Mouse (Mus musculus) lung, embryonic 16.5 days (tissue): ENCODE data around the gene Col20a1. TPM values are rescaled to one million over a fixed set of nuclear protein-coding genes. Genes with fewer than 3 reads are reported as not detected.

ENCODE experiments used
- ATAC-seq: fragments of 200-750 bp; cut with Nextera tagmentation; 2 replicates; pipeline ENCODE4 v1.8.0; 2017; ENCODE audit warnings: low read depth, mild to moderate bottlenecking, moderate library complexity
- H3K27ac ChIP-seq: fragments of 300-500 bp; sonication (generic); 2 replicates; pipeline ENCODE4 v1.5.1; 2014; ENCODE audit warnings: mild to moderate bottlenecking, control low read depth, low read length
- H3K27me3 ChIP-seq: fragments of 300-500 bp; sonication (generic); 2 replicates; pipeline ENCODE4 v1.6.1; 2014; ENCODE audit warnings: low read depth, low read length, mixed read lengths; ENCODE audit not compliant: control insufficient read depth, insufficient read depth
- H3K36me3 ChIP-seq: fragments of 300-500 bp; sonication (generic); 2 replicates; pipeline ENCODE4 v1.6.1; 2014; ENCODE audit warnings: low read length; ENCODE audit not compliant: control insufficient read depth, insufficient read depth
- H3K4me1 ChIP-seq: fragments of 300-500 bp; sonication (generic); replicated peaks from 2 replicates; pipeline ENCODE4 v1.6.1; 2014; ENCODE audit warnings: low read length, mixed read lengths; ENCODE audit not compliant: control insufficient read depth, insufficient read depth
- H3K4me2 ChIP-seq: fragments of 300-500 bp; sonication (generic); 2 replicates; pipeline ENCODE4 v1.6.1; 2014; ENCODE audit warnings: low read depth, low read length, control low read depth
- H3K4me3 ChIP-seq: fragments of 300-500 bp; sonication (generic); 2 replicates; pipeline ENCODE4 v1.5.1; 2014; ENCODE audit warnings: mild to moderate bottlenecking, low read length, control low read depth
- H3K9ac ChIP-seq: fragments of 300-500 bp; sonication (generic); 2 replicates; pipeline ENCODE4 v1.6.1; 2014; ENCODE audit warnings: low read length, control low read depth
- H3K9me3 ChIP-seq: fragments of 300-500 bp; sonication (generic); 2 replicates; pipeline ENCODE4 v1.6.1; 2016; ENCODE audit warnings: low read length; ENCODE audit not compliant: control insufficient read depth
- WGBS: fragments of 180-500 bp; shearing (Covaris S2); extraction: QIAGEN DNeasy Blood & Tissue Kit; methylation state at CpG from one replicate; pipeline ENCODE4 v1.1.7; 2014; 5-methylcytosine and 5-hydroxymethylcytosine counted together
- polyA plus RNA-seq: library from polyadenylated mRNA; unstranded; fragments of >200 nt; fragmentation: Nextera tagmentation; extraction: Ambion mirVana; gene quantifications from 2 replicates; pipeline ENCODE4 v1.2.1, GENCODE M21; 2015

The Col20a1 gene
- polyA plus RNA-seq: 0.09 and 0.30 TPM in 2 replicates

- H3K4me2 ChIP-seq: no peak within 1 kb of the TSS
- H3K9ac ChIP-seq: no peak within 1 kb of the TSS
- no peak within 1 kb of the TSS for H3K27ac ChIP-seq
- H3K9me3 ChIP-seq: no peaks in the 10 kb centered on the region
- WGBS: 43% methylated on average over 2 of the region's 2 CpGs
- no peaks in the 10 kb centered on the region for H3K4me1 ChIP-seq
- no peak within 1 kb of the TSS for H3K4me3 ChIP-seq
- ATAC-seq: no peak
- no peaks in the 10 kb centered on the region for H3K27me3 ChIP-seq
- peaks cover 14% of the 10 kb centered on the region; the same call in 1 of the 2 replicates for H3K36me3 ChIP-seq
Measured at GRCm38 (mm10) chr2:180986449-180986848, at the start of gene Col20a1. TSS of gene Col20a1 (plus strand) at chr2:180986535.

GRCm38 (mm10) chr2:180940187-180940586 is 46.1 kb upstream of the Col20a1 start:
- Histone ChIP-seq H3K4me2 (no peak overlapping the region), H3K4me1 (no peaks in the 10 kb centered on the region), H3K9ac (no peak overlapping the region), H3K36me3 (peaks cover 5% of the 10 kb centered on the region; the same call in 1 of the 2 replicates), H3K27me3 (no peaks in the 10 kb centered on the region), H3K27ac (no peak overlapping the region), H3K9me3 (no peaks in the 10 kb centered on the region), H3K4me3 (no peak overlapping the region)
- ATAC-seq: no peak

GRCm38 (mm10) chr2:180941869-180942268 is 44.5 kb upstream of the Col20a1 start:
- Histone ChIP-seq H3K4me1 (no peaks in the 10 kb centered on the region), H3K9me3 (no peaks in the 10 kb centered on the region), H3K27me3 (no peaks in the 10 kb centered on the region), H3K4me3 (no peak overlapping the region), H3K4me2 (no peak overlapping the region), H3K9ac (no peak overlapping the region), H3K27ac (no peak overlapping the region), H3K36me3 (peaks cover 5% of the 10 kb centered on the region; the same call in 1 of the 2 replicates)
- ATAC-seq: no peak

- Histone ChIP-seq H3K4me1 (peaks cover 6% of the 10 kb centered on the region), H3K9me3 (no peaks in the 10 kb centered on the region), H3K4me3 (no peak overlapping the region), H3K36me3 (no peaks in the 10 kb centered on the region), H3K4me2 (no peak overlapping the region), H3K27me3 (peaks cover 10% of the 10 kb centered on the region), H3K9ac (no peak overlapping the region), H3K27ac (no peak overlapping the region)
- no peak for ATAC-seq
- WGBS: 9% methylated on average over 1 of the region's 1 CpGs
Measured at GRCm38 (mm10) chr2:180949947-180950346, 36.4 kb upstream of the Col20a1 start.

GRCm38 (mm10) chr2:180952731-180953171 is 33.6 kb upstream of the Col20a1 start:
- ATAC-seq: peak; percentile 34
- WGBS: 12% methylated on average over 9 of the region's 9 CpGs
- H3K27ac ChIP-seq: peak overlapping the region; percentile 84

GRCm38 (mm10) chr2:180953638-180954037 is 32.7 kb upstream of the Col20a1 start:
- H3K4me2 ChIP-seq: peak overlapping the region; percentile 66
- peak overlapping the region; percentile 84 for H3K27ac ChIP-seq
- H3K4me1 ChIP-seq: peaks cover 11% of the 10 kb centered on the region
- H3K4me3 ChIP-seq: peak overlapping the region; percentile 62
- peak overlapping the region; percentile 70 for H3K9ac ChIP-seq
- peaks cover 14% of the 10 kb centered on the region for H3K27me3 ChIP-seq
- no peaks in the 10 kb centered on the region for H3K9me3 ChIP-seq
- 26% methylated on average over 2 of the region's 2 CpGs for WGBS
- H3K36me3 ChIP-seq: no peaks in the 10 kb centered on the region
- ATAC-seq: no peak

More at GRCm38 (mm10) chr2:180952731-180953171, 33.6 kb upstream of the Col20a1 start:
- Histone ChIP-seq H3K4me2 (peak overlapping the region; percentile 66), H3K27me3 (peaks cover 14% of the 10 kb centered on the region), H3K9ac (peak overlapping the region; percentile 70), H3K9me3 (no peaks in the 10 kb centered on the region), H3K36me3 (no peaks in the 10 kb centered on the region), H3K4me1 (peaks cover 11% of the 10 kb centered on the region), H3K4me3 (peak overlapping the region; percentile 62)

GRCm38 (mm10) chr2:180954061-180955047 is 32.0 kb upstream of the Col20a1 start, which contains the start of gene Nkain4:
TSS of gene Nkain4 (minus strand) at chr2:180954699.
- Histone ChIP-seq H3K9me3 (no peaks in the 10 kb centered on the region), H3K27me3 (peaks cover 14% of the 10 kb centered on the region), H3K4me1 (peaks cover 11% of the 10 kb centered on the region), H3K9ac (peak within 1 kb of the TSS; percentile 70), H3K27ac (peak within 1 kb of the TSS; percentile 84), H3K4me2 (peak within 1 kb of the TSS; percentile 66), H3K36me3 (no peaks in the 10 kb centered on the region), H3K4me3 (peak within 1 kb of the TSS; percentile 62)
- WGBS: 1% methylated on average over 52 of the region's 52 CpGs
- ATAC-seq: peak; percentile 96

GRCm38 (mm10) chr2:180959605-180960004 is 26.7 kb upstream of the Col20a1 start:
- no peak overlapping the region for H3K4me3 ChIP-seq
- peaks cover 5% of the 10 kb centered on the region for H3K4me1 ChIP-seq
- no peaks in the 10 kb centered on the region for H3K9me3 ChIP-seq
- no peaks in the 10 kb centered on the region for H3K36me3 ChIP-seq
- H3K27me3 ChIP-seq: peaks cover 7% of the 10 kb centered on the region; the same call in 1 of the 2 replicates
- ATAC-seq: peak; percentile 32; the same call in 1 of the 2 replicates
- no peak overlapping the region for H3K4me2 ChIP-seq
- 54% methylated on average over 7 of the region's 7 CpGs for WGBS
- H3K9ac ChIP-seq: no peak overlapping the region
- peak overlapping the region; percentile 74 for H3K27ac ChIP-seq

- H3K4me1 ChIP-seq: peaks cover 4% of the 10 kb centered on the region
- H3K4me3 ChIP-seq: no peak overlapping the region
- no peak overlapping the region for H3K9ac ChIP-seq
- ATAC-seq: peak; percentile 79
- peaks cover 4% of the 10 kb centered on the region; the same call in 1 of the 2 replicates for H3K27me3 ChIP-seq
- H3K27ac ChIP-seq: peak overlapping the region; percentile 74
- H3K36me3 ChIP-seq: no peaks in the 10 kb centered on the region
- no peaks in the 10 kb centered on the region for H3K9me3 ChIP-seq
- WGBS: 33% methylated on average over 3 of the region's 3 CpGs
- H3K4me2 ChIP-seq: no peak overlapping the region
Measured at GRCm38 (mm10) chr2:180960187-180960586, 26.1 kb upstream of the Col20a1 start.
